Mouse (Mus musculus): Measurements from ENCODE around the gene Coq8b. TPM values are rescaled to one million over a fixed set of nuclear protein-coding genes. Genes with fewer than 3 reads are reported as not detected.

The Coq8b gene
- polyA plus RNA-seq, 1 experiment from 2014 or later: 20.8 TPM

DNA sequence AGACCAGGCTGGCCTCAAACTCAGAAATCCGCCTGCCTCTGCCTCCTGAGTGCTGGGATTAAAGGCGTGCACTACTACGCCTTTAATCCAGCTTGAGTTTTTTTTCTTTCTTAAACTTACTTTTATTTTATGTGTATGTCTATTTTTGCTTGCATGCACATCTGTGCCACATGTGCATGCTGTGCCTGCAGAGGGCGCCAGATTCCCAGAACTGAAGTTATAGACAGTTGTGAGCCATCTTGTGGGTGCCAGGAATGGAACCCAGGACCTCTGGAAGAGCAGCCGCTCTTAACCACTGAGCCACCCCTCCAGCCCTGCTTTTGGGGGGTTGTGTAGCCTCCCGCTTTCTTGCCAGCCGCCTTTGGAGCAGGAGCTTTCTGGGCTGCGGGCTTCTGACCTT lies 38.6 kb downstream of the Coq8b start:
- ATAC-seq (replicated peaks; ENCODE audit: low FRiP score, low read depth) (no peak), DNase-seq (ENCODE audit: low spot score) (no peak)
- TF ChIP-seq CTCF (IDR thresholded peaks at IDR 0.05; ENCODE audit: low read depth): peak; percentile 8; the same call in 1 of the 2 replicates
- Histone ChIP-seq H3K27ac (no peak overlapping the region), H3K4me2 (ENCODE audit: low read length) (no peak overlapping the region), H3K27me3 (ENCODE audit: insufficient read depth, low read length) (no peaks in the 10 kb centered on the region), H3K36me3 (ENCODE audit: insufficient read depth, low read length) (peaks cover 12% of the 10 kb centered on the region), H3K4me3 (replicated peaks; ENCODE audit: low read depth, low read length) (no peak overlapping the region), H3K9ac (ENCODE audit: low read depth, low read length) (no peak overlapping the region), H3K9me3 (replicated peaks; ENCODE audit: low read length) (no peaks in the 10 kb centered on the region), H3K4me1 (replicated peaks; ENCODE audit: insufficient read depth, low read length) (no peaks in the 10 kb centered on the region)
- WGBS: 92% methylated on average over 8 of the region's 8 CpGs

DNA sequence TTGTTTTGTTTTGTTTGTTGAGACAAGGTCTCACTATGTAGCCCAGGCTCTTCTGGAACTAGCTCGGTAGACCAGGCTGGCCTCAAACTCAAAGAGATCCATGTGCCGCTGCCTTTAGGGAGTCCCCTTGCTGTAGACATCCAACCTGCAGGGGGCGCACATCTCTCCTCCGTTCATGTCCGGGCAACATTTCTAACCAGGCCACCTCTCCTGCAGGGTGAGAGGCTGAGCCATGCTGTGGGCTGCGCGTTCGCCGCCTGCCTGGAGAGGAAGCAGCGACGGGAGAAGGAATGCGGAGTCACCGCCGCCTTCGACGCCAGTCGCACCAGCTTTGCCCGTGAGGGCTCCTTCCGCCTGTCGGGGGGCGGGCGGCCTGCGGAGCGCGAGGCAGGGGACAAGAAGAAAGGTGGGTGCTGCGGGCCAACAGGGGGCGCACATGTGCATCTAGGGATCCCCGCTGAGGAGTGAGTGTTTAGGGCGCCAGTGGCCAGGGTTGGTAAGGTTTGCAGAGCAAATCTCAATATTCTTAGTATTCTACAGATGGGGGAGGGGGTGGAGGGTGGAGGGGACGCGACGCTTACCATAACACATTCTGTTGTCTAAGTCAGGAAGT lies 41.0 kb downstream of the Coq8b start:
- DNase-seq (ENCODE audit: low spot score) (peak; percentile 43), ATAC-seq (replicated peaks; ENCODE audit: low FRiP score, low read depth) (peak; percentile 24; the same call in 1 of the 2 replicates)
- TF ChIP-seq CTCF (IDR thresholded peaks at IDR 0.05; ENCODE audit: low read depth): peak; percentile 62
- Histone ChIP-seq H3K9me3 (replicated peaks; ENCODE audit: low read length) (no peaks in the 10 kb centered on the region), H3K4me1 (replicated peaks; ENCODE audit: insufficient read depth, low read length) (no peaks in the 10 kb centered on the region), H3K4me3 (replicated peaks; ENCODE audit: low read depth, low read length) (no peak overlapping the region), H3K27ac (no peak overlapping the region), H3K27me3 (ENCODE audit: insufficient read depth, low read length) (no peaks in the 10 kb centered on the region), H3K9ac (ENCODE audit: low read depth, low read length) (no peak overlapping the region), H3K36me3 (ENCODE audit: insufficient read depth, low read length) (peaks cover 23% of the 10 kb centered on the region), H3K4me2 (ENCODE audit: low read length) (no peak overlapping the region)
- WGBS: 62% methylated on average over 32 of the region's 32 CpGs

DNA sequence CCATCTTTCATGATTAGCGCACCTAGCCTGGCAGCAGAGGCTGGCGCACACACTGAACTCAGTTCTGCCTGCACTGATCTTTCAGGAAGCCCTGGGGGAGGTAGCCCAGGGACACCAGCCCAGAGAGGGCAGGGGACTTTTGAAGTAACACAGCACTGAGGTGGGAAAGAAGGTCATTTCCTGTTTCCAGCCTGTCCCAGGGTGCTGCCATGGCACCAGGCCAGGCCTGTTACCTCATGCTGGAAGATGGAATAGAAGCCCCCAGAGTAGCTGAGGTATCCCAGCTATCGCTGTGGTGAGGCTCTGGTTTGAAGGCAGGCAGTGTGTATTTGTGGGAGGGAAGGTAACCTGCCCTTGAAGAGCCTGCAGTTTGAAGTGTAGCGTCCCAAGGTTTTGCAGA lies 42.1 kb downstream of the Coq8b start:
- no peak for TF ChIP-seq CTCF (IDR thresholded peaks at IDR 0.05; ENCODE audit: low read depth)
- H3K4me1 ChIP-seq (replicated peaks; ENCODE audit: insufficient read depth, low read length): no peaks in the 10 kb centered on the region
- H3K4me3 ChIP-seq (replicated peaks; ENCODE audit: low read depth, low read length): no peak overlapping the region
- WGBS: 81% methylated on average over 4 of the region's 4 CpGs
- no peaks in the 10 kb centered on the region for H3K27me3 ChIP-seq (ENCODE audit: insufficient read depth, low read length)
- H3K4me2 ChIP-seq (ENCODE audit: low read length): no peak overlapping the region
- H3K9ac ChIP-seq (ENCODE audit: low read depth, low read length): no peak overlapping the region
- DNase-seq (ENCODE audit: low spot score) (no peak), ATAC-seq (replicated peaks; ENCODE audit: low FRiP score, low read depth) (no peak)
- no peaks in the 10 kb centered on the region for H3K9me3 ChIP-seq (replicated peaks; ENCODE audit: low read length)
- H3K36me3 ChIP-seq (ENCODE audit: insufficient read depth, low read length): peaks cover 19% of the 10 kb centered on the region
- no peak overlapping the region for H3K27ac ChIP-seq

DNA sequence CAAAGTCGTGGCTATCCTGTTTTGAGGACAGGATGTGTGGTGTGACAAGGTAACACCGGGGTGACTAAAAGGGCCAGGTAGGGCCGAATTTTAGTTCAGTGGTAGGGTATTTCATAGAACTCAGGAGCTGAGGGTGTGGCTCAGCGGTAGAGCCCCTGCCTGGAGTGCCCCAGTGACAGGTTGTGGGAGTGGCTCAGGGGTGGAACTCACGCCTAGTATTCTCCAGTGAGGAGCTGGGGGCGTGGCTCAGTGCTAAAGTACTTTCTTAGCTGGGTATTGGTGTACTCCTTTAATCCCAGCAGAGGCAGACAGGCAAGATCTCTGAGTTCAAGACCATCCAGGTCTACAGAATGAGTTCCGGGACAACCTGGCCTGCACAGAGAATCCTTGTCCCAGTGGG lies 43.2 kb downstream of the Coq8b start:
- TF ChIP-seq CTCF (IDR thresholded peaks at IDR 0.05; ENCODE audit: low read depth): no peak
- Histone ChIP-seq H3K9me3 (replicated peaks; ENCODE audit: low read length) (no peaks in the 10 kb centered on the region), H3K27me3 (ENCODE audit: insufficient read depth, low read length) (no peaks in the 10 kb centered on the region), H3K4me3 (replicated peaks; ENCODE audit: low read depth, low read length) (no peak overlapping the region), H3K4me1 (replicated peaks; ENCODE audit: insufficient read depth, low read length) (no peaks in the 10 kb centered on the region), H3K27ac (no peak overlapping the region), H3K4me2 (ENCODE audit: low read length) (no peak overlapping the region), H3K9ac (ENCODE audit: low read depth, low read length) (no peak overlapping the region), H3K36me3 (ENCODE audit: insufficient read depth, low read length) (peaks cover 18% of the 10 kb centered on the region)
- 62% methylated on average over 7 of the region's 7 CpGs for WGBS
- no peak for ATAC-seq (replicated peaks; ENCODE audit: low FRiP score, low read depth)
- no peak for DNase-seq (ENCODE audit: low spot score)

DNA sequence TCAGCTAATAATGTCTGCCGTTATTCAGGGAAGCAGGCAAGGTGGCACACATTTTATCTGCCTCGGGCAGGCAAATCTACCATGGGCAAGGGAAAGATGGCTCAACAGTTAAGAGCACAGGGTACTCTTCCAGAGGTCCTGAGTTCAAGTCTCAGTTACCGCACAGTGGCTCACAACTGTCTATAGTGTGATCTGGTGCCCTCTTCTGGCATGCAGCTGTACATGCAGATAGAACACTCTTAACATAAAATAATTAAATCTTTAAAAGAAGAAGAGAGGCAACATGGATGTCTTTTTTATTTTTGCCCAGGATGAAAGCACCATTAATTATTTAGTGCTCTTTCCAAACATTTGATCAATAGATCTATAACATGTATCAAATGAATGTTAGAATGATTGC lies 44.4 kb downstream of the Coq8b start:
- Histone ChIP-seq H3K9ac (ENCODE audit: low read depth, low read length) (no peak overlapping the region), H3K9me3 (replicated peaks; ENCODE audit: low read length) (no peaks in the 10 kb centered on the region), H3K27me3 (ENCODE audit: insufficient read depth, low read length) (no peaks in the 10 kb centered on the region), H3K36me3 (ENCODE audit: insufficient read depth, low read length) (peaks cover 21% of the 10 kb centered on the region), H3K4me3 (replicated peaks; ENCODE audit: low read depth, low read length) (no peak overlapping the region), H3K4me1 (replicated peaks; ENCODE audit: insufficient read depth, low read length) (0 out of 2 replicates have a peak, but pooled peaks cover 4% of the 10 kb centered on the region), H3K27ac (no peak overlapping the region), H3K4me2 (ENCODE audit: low read length) (no peak overlapping the region)
- peak; percentile 69 for TF ChIP-seq CTCF (IDR thresholded peaks at IDR 0.05; ENCODE audit: low read depth)
- DNase-seq (ENCODE audit: low spot score): no peak
- ATAC-seq (replicated peaks; ENCODE audit: low FRiP score, low read depth): no peak
- 96% methylated on average over 3 of the region's 3 CpGs for WGBS

DNA sequence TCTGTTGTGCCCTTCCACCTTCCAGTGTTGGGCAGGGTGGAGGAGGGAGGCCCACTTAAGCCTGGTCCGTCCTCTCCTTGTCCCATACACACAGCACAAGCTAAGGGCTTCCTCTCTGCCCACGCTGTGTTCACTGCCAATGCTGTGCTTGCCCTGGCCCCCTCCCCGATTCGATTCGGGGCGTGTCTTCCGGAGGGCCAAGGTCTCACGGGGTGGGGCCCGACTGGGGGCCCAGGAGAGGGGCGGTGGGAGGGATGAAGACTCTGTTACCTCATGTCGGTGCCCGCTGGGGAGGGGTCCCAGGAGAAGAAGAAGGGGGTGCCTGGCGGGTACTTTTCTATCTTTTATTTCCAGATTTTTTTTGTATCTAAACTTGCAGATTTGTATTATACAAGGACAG lies 48.9 kb downstream of the Coq8b start:
- Histone ChIP-seq H3K27me3 (ENCODE audit: insufficient read depth, low read length) (no peaks in the 10 kb centered on the region), H3K4me2 (ENCODE audit: low read length) (no peak overlapping the region), H3K27ac (peak overlapping the region; percentile 70; the same call in 1 of the 2 replicates), H3K9ac (ENCODE audit: low read depth, low read length) (peak overlapping the region; percentile 35; the same call in 1 of the 2 replicates), H3K4me1 (replicated peaks; ENCODE audit: insufficient read depth, low read length) (peaks cover 9% of the 10 kb centered on the region; the same call in 1 of the 2 replicates), H3K36me3 (ENCODE audit: insufficient read depth, low read length) (0 out of 2 replicates have a peak, but pooled peaks cover 17% of the 10 kb centered on the region), H3K9me3 (replicated peaks; ENCODE audit: low read length) (no peaks in the 10 kb centered on the region), H3K4me3 (replicated peaks; ENCODE audit: low read depth, low read length) (no peak overlapping the region)
- no peak for TF ChIP-seq CTCF (IDR thresholded peaks at IDR 0.05; ENCODE audit: low read depth)
- 45% methylated on average over 13 of the region's 13 CpGs for WGBS
- ATAC-seq (replicated peaks; ENCODE audit: low FRiP score, low read depth) (no peak), DNase-seq (ENCODE audit: low spot score) (no peak)

Measured in kidney, postnatal 0 days (tissue).